Mouse (Mus musculus) adrenal gland, postnatal 25 days (tissue): ENCODE measurements around the gene 1700037C18Rik. TPM values are rescaled to one million over a fixed set of nuclear protein-coding genes. Genes with fewer than 3 reads are reported as not detected.

Experiments used
- DNase-seq: peaks from one replicate; pipeline ENCODE4 v3.0.0; 2021; ENCODE audit warnings: mixed read lengths
- long read RNA-seq: library from polyadenylated mRNA; stranded (forward); transcript quantifications from one replicate; pipeline ENCODE4 v2.0.0, GENCODE M21; 2021
- total RNA-seq: library from RNA; stranded (reverse); gene quantifications from 2 replicates; pipeline ENCODE4 v1.2.3, GENCODE M21; 2021

Gene 1700037C18Rik
- 2.7 and 4.4 TPM in 2 replicates for total RNA-seq
- long read RNA-seq, partial matches to known transcripts = 1 of 3 reads
- long read RNA-seq, other reads (novel, unspliced or antisense) = 2 of 3 reads

GRCm38 (mm10) chr16:3908537-3909111 lies at the start of gene 1700037C18Rik, which contains the start of gene Cluap1:
Gene 1700037C18Rik (minus strand): TSS chr16:3908689.
Gene Cluap1 (plus strand): TSS chr16:3908801.
- DNase-seq = peak; percentile 90

DNA sequence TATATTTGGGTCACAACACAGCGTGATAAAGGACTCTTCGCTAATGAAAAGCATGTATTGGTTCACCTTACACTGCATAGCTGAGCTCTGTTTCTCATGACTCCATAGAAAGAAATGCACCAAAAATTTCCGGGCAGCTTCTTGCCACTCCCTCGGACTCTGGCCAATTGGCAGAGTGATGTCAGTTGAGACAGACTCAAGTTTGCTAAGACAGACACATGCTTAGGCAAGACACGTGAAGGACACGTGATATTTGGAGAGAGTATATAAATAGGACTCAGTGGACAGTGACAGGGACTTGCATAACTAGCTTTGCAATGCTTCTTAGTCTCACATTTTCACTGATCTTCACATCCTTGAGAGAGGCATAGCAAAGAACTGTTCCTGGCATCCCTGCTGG lies 47.9 kb upstream of the 1700037C18Rik start:
- peak; percentile 55 for DNase-seq

- no peak for DNase-seq
Observed at GRCm38 (mm10) chr16:3951141-3951540, 42.7 kb upstream of the 1700037C18Rik start.

DNA sequence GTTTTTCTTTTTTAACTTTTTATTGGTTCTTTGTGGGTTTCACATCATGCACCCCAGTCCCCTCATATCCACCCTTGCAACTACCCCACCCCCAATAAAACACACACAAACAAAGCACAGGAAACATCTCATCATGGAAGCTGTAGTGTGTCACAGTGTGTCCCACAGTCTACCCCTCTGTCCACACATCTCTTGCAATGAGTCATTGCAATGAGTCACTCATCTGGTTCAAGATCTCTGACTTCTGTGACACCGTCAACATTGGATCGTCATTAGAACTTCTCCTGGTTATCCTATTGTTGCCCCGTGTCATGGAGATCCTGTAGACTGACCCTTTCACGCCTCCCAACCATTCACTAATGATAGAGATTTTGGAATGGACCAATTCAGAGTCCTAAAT lies 26.2 kb upstream of the 1700037C18Rik start:
- DNase-seq = no peak

DNA sequence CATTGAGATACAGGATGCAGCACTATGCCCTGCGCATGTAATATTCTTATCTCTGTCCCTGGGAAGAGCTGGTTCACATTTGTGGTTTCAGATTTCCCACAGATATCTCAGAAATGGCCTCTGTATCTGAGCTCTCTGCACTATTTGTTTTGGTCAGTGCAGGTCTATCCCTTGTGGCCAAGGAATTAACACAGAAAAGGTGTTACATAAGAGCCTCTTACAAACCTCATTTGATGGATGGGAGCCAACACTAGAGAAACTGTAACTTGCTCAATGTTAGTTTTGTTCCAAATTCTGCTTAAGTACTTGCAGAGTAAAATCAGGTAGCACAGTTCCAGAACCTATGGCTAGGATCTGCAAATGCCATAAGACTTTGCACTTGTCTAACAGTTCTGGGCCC lies 25.6 kb upstream of the 1700037C18Rik start:
- no peak for DNase-seq

GRCm38 (mm10) chr16:3933536-3933935 lies 25.0 kb upstream of the 1700037C18Rik start:
- DNase-seq = no peak

GRCm38 (mm10) chr16:3929151-3929550 lies 20.7 kb upstream of the 1700037C18Rik start:
- no peak for DNase-seq

DNA sequence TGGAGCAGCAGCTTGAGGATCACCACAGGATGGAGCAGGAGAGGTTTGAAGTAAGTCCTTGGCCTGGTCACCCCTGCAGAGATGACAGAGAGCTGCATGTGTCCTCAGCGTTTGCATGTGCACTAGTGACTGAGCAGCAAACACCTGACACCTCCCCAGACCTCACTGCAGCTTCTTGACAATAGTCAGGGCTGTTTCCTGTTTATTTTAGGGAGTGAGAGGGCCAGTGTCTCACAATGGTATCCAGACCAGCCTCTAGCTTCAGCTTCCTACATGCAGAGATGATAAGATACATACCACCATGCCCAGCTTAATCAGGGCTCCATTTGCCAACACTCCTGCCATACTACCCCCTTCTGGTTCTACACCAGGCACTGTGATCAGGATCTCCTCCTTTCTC lies 20.1 kb upstream of the 1700037C18Rik start:
- DNase-seq = no peak

- DNase-seq = no peak
Observed at GRCm38 (mm10) chr16:3923966-3924365, 15.5 kb upstream of the 1700037C18Rik start.

DNA sequence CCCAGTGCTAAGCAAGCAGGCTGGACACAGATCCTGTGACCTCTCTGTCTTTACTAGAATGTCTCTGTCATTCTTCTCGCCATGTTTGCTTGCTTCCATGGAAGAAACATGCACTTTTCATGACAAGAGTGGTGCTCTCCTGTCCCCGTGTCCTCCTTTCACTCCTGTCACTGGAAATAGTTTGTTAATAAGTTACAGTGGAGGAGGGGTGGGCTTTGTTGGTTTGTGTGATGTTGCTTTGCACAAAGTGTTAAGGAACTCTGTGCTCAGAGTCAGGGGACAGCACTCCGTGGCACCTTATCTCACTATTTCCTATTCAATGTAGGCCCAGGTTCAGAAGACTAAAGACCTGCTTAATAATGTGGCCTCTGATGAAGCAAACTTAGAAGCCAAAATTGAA lies 15.0 kb upstream of the 1700037C18Rik start:
- DNase-seq = no peak

DNA sequence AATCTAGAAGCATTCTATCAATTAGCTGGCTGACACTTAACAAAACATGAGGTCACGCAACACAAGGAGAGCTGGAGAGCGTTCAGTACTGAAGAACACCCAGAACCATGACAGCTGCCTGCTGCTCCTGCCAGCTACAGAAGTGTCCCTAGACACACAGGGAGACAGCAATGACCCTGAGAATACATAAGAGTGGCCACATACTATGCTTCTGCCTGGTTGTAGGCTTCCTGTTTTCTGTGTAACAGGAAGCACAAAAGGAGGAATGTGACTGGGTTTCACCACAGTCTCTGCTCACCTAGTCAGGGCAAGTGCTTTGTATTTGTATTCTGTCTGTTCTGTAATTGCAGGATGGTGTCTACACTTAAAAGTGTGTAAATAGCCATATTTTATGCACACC lies 12.3 kb upstream of the 1700037C18Rik start:
- DNase-seq = no peak

GRCm38 (mm10) chr16:3909118-3909517 lies 629 bp upstream of the 1700037C18Rik start:
- no peak for DNase-seq

DNA sequence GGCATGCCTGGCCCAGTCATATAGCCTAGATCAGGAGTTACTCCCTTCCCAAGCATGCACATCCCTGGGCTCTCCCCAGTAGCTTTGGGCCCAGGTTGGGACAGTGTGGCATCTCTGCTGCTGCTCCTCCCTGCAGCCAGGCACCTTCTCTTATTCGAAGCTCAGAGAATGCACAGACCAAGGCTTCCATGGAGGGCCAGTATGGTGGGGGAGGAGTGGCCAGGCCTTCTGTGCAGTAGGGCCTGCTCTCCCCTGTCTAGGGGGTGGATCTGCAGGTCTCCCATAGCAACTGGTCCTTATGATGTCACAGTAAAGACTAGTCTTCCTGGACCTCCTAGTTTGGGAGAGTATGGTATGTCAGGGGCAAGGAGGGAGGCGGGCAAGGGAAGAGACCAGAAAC lies 1.0 kb downstream of the 1700037C18Rik start:
- no peak for DNase-seq

- no peak for DNase-seq
Observed at GRCm38 (mm10) chr16:3896553-3896952, 11.9 kb downstream of the 1700037C18Rik start.

DNA sequence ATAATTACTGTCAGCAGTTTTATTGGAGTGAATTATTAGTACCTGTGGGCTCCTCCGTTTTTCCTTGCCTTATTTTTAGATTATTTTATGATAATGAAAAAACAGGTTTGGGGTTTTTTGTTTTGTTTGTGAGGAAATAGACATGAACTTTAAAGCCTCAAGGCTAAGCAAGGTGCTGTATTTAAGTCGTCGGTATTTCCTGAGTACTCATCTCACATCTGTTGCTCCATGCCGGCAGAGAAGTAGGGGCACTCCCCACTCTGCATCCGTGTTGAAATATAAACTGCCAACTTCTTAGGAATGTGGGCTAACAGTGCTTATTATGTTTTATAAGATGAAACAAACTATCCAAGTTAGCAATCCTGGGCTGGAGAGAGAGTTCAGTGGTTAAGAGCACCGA lies 12.4 kb downstream of the 1700037C18Rik start:
- no peak for DNase-seq

GRCm38 (mm10) chr16:3895173-3895792 lies 13.2 kb downstream of the 1700037C18Rik start:
- no peak for DNase-seq

- DNase-seq = no peak
Observed at GRCm38 (mm10) chr16:3893739-3894138, 14.8 kb downstream of the 1700037C18Rik start.

- DNase-seq = no peak
Observed at GRCm38 (mm10) chr16:3891621-3892295, 16.7 kb downstream of the 1700037C18Rik start.

- no peak for DNase-seq
Observed at GRCm38 (mm10) chr16:3885065-3885670, 23.3 kb downstream of the 1700037C18Rik start.

- DNase-seq = peak; percentile 97
Observed at GRCm38 (mm10) chr16:3884201-3885064, 24.1 kb downstream of the 1700037C18Rik start, which contains the start of the genes Zfp597 and Gm20695. Gene Zfp597 (minus strand): TSS chr16:3884561. Gene Gm20695 (plus strand): TSS chr16:3884648.

GRCm38 (mm10) chr16:3876346-3876745 lies 32.1 kb downstream of the 1700037C18Rik start:
- no peak for DNase-seq
